Mouse (Mus musculus) layer of hippocampus, adult 18-20 months (tissue): ENCODE data around the gene Taf12. TPM values are rescaled to one million over a fixed set of nuclear protein-coding genes. Genes with fewer than 3 reads are reported as not detected.

Experiments
- DNase-seq, 2 experiments: peaks; one replicate each; pipeline ENCODE4 v3.0.0; 2022; ENCODE audit warnings: low spot score in 2 of 2
- total RNA-seq, 2 experiments: library from RNA; stranded (reverse); gene quantifications; 2 replicates each; pipeline ENCODE4 v1.2.3; 2021

The Taf12 gene
- total RNA-seq, 2 experiments from 2014 or later = 25.1 to 26.7 TPM

DNA sequence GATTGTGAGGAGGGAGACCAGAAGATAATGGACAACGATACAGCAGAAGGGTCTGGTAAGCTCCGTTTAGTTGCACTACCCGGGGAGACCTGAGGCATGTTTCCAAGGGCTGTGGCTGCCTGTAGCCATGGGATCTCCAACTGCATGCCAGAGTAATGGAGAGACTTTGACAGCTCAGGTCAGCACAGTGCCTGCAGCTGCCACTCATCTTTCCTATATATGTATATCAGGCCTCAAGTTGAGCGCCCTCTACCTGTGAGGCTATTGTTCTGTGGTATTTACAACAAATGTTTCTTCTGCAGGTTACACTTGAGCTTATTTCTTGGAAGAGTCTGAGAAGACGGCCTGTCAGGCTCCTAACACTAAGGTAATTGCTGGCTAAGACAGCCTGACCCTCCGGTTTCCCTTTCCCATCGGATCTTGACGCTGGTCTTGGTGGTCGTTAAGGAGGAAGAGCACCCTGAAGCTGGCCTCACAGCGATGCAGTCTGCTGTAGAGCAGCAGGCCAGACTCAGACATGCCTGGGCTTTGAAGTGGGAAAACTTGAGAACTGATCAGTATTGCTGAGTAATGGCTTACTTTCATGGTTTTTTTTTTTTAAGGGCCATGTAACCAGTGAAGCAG, 35.8 kb downstream of the Taf12 start:
- DNase-seq = peak in 1 of 2 experiments; percentile 53

DNA sequence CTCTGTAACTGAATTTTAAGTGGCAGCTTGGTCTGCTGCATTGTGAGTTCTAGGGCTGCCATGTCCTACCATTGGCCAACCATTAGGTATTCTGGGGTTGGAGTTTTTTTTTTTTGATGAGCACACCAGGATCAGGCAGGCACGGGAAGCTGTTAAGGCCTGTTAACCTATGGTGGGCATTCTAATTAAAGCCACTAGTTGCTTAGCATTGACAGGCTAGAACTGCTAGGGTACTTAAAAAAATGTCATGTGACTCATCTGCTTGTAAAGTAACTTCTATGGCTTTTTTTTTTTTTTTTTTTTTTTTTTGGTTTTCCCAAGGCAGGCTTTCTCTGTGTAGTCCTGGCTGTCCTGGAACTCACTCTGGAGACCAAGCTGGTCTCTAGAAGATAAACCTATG, 37.0 kb downstream of the Taf12 start:
- no peak for DNase-seq

DNA sequence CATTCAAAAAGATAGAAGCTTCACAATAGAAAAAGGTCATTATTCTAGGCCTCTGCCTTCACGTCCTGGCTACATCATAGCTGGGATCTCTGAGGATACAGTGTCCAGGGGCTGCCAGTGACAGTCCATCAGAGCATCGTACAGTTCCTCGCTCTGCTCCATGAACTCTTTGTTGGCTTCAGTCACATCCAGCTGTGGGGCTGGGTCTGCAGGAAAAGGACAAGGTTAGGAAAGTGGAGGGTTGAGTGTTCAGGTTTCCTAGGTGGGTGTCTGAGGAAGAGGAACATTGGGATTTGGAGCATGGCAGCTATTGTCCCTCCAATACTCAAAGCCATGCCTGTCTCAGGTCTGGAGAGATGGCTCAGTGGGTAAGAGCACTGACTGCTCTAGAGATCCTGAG, 37.6 kb downstream of the Taf12 start:
- DNase-seq = no peak

DNA sequence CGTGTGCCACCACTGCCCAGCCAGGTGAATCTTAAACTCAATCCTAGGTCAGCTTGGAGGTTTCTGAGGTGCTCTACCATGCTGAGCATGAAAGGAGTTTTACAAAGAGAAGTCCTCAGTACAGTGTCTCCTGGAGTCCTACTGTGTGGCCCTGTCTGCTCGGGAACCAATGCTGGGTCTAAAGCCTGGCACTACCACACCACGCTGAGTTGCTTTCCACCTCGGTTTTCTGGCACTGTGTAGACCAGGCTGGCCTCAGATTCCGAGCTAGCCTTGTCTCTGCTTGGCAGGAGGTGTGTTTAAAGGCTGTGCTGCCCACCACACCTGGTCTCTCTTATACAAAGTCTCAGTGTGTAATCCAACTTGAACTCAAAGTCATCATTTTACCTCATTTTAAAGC, 38.5 kb downstream of the Taf12 start:
- DNase-seq = no peak

DNA sequence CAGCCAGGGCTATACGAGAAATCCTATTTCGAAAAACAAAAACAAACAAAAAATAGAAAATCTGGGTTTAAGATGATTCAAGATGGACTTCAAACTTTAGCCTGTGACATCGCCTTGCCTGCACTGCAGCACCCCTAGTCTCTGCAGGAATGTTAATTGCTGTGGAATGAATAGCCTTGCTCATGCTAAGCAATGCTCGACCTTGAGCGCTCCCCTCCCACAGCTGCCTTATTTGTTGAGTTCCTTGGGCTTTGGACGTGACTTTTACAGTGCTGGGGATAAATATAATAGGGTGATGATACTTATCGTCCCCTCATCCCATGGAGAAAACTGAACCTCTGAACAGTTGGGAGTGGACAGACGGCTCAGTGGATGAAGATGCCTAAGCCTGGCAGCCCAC, 41.5 kb downstream of the Taf12 start:
- no peak for DNase-seq

DNA sequence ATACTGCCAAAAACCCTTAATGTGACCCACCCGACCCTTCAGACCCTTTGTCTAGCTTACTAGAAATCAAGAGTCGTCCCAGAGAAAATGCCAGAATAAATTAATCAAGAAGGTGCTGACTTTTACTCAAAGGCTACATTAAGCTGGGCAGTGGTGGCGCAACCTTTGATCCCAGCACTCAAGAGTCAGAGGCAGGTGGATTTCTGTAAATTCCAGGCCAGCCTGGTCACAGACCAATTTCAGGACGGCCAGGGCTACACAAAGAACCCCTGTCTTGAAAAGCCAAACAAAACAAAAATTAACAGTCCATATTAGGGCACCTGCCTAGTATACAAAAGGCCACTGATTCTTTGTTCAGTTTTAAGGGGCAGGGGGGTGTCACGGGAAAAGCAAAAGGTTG, 52.3 kb downstream of the Taf12 start:
- no peak for DNase-seq

DNA sequence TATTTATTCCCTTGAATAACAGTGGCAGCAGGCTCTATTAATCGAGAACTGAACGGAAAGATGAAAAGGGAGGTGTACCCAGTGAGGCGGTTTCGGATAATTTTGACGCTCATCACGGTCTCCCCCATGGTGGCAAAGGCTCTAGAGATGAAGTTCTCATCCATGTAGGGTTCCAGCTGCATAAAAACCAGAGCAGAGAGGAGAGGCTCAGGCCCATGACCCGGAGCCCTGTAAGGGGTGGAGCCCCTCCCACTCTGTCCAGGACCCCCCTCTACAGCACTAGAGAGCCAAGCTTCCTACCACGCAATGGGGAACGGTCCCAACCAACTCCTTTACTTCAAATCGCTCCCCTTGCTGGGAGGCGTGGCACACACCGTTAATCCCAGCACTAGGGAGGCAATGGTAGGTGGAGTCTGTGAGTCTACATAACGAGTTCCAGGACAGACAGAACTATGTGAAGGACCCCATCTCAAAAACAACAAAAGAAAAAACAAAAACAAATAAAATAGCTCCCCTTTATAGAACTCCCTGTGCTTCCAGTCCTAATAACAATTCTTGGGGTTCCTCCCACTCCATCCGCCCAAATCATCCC, 54.3 kb downstream of the Taf12 start:
- DNase-seq = no peak

DNA sequence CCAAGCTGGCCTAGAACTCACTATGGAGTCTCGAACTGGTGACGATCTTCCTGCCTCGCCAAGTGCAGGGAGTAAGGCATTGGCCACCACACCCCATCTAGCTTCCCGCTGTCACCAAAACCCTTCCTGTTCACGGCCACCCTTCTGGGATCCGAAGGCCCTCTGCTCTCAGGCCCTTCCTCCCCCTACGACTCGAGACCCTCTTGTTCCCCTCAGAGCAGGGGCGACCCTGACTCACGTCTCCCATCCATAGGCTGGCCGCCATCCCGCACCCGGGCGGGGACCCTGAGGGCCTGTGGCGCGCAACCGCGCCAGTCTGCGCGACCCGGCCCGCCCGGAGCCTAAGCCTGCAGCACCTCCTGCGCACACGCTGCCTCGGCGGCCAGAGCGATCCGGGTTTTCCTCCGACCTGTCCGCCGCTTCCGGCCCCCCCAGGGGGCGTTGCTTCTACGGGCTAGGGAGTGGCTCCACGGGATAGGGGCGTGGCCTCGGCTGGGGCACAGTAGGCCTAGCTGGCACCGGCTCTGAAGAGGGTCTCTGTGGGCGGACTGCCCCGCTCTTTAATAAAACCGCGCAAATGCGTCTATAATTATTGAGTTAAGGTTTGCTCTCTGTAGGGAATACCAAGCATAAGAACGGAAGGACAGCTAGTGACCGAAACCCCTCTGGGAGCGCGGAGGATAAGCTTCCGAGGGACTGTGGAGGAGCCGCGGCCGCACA, 55.1 kb downstream of the Taf12 start, which contains the start of gene Trnau1ap:
TSS of gene Trnau1ap (minus strand) at position 424 of the 720 bp plus-strand sequence.
- DNase-seq = peak; percentile 65 to 81

DNA sequence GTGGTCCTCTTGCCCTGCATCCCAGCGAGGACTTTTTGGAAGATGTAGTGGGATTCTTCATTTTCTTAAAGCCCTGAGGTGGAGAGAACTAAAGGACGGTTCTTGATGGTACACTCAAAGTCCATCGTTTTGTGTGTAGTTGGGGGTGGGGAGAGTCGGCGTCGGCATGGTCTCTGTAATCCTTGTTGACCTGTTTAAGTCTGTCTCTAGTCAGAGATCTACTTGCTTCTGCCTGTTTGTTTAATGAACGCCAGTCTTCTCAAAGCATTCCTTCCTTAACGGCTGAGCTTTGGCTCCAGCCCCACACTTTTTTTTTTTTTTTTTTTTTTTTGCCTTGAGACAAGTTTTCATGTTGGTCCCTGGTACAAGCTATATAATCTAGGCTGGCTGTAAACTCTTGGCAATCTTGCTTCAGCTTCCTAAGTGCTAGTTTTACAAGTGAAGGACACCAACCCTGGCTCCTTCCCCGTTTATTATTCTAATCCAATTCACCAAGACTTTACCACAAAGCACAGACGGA, 55.7 kb downstream of the Taf12 start:
- DNase-seq = no peak

DNA sequence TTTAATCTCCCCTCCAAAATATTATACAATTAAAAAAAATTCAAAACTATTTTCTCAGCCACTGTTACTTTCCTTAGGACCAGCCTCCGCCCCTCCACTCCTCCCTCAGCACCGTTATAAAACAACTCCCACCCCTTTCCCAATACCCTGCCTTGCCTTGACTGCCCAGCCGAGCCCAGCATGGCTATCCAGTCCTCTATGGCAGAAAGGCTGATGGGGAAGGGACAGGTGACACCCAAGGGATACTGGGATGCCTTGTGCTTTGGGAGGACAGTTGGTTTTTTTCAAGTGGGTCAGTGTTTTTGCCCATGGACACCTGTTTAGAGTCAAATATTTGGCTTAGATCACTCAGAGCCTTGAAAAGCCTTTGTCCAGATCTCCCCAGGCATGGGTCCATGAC, 57.8 kb downstream of the Taf12 start:
- DNase-seq = no peak

DNA sequence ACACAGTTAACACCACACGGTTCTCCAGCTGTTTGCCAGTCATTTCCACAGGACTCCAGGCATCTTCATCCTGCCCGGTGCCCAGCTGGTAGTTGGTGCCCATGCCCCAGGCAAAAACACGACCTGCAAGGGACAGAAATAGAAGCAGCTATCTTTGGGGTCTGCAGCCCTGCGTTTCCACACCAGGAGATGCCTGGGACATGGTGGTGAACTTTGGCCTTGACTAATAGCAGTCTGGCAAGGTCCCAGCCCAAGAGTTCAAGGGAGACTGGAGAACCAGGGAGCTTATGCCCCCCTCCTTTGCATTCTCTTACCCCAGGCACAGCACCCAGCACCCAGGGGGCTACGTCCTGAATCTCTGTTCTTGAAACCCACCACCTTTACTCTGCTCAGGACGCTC, 58.7 kb downstream of the Taf12 start:
- no peak for DNase-seq

DNA sequence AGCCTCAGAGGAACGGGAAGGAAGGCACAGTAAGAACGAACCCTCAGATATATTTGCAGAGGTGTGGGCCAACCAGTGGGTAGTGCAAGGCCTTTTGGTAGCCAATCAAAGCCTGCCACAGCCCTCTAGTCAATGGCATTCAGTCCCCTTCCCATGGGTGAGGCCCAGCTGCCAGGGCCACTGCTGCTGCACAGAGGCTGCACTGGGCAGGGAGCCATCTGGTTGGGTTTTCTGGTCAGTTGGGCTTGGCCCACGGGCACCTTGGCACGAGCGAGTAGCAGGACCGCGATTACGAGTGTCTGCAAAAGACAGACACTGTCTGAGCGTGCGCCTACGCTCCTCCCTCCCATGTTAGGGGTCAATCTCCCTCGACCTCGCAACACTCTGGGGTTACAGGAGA, 64.8 kb downstream of the Taf12 start:
- peak in 1 of 2 experiments; percentile 40 for DNase-seq

DNA sequence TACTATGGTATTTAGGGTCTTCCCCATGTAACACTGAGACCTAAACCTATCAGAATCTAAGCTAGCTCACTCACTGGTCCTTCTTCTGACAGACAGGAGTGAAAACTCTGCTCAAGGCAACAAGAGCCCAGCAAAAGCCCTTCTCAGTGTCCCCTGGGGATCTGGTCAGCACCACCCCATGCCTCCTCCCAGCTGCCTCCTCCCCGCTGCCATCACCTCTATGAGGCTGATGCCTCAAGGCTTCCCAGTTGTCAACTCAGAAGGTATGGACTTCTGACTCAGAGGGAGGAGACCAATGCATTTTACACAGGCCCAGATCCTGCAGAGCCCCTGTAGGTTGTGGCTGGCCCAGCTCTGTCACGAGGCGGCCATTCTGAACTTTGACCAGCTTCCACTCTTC, 67.3 kb downstream of the Taf12 start:
- no peak for DNase-seq

DNA sequence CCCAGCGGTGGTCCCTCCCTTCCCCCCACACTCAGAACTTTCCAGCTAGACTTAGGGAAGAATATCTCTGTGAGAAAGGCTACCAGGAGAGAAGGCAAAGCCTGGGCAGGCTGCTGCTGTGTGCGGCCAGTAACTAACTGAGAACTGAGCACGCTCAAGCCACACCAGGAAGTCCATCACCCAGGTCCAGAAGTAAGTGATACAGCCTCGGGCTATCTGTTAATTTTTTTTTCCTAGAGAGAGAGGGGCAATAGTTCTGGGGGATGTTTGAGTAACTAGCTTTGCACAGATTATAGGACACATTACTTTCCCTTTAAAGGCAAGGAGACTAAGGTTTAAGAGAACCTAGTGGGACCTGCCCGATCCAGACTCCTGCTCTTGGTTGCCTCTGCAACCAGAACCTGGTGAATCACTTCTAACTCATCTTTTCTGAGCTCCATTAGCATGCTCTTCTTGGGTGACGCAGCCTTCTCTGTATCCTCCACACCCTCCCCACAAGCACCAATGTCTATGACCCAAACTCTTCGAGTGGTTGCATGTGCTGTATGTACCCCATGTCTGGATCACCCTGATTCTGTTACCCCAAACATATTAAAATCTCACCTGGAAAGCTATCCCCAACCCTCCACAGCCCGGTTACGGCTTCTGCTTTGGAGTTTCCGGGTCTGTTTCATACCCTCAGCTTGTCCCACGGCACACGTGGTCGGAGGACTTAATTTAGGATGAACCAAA, 70.4 kb downstream of the Taf12 start:
- no peak for DNase-seq

Other genes starting within 250 kb of the Taf12 start
- not detected for gene Gm10300, start 199.7 kb upstream of the Taf12 start, total RNA-seq
- 10 to 100 TPM; 16.2 to 20.8 TPM for gene Epb41, start 199.1 kb upstream of the Taf12 start, total RNA-seq
- 10 to 100 TPM; 11.3 to 12.2 TPM for gene Oprd1, start 129.9 kb upstream of the Taf12 start, total RNA-seq
- gene Ythdf2, start 62.1 kb upstream of the Taf12 start, total RNA-seq = 10 to 100 TPM; 48.5 to 48.6 TPM
- 10 to 100 TPM; 21.4 to 23.4 TPM for gene Gmeb1, start 12.8 kb upstream of the Taf12 start, total RNA-seq
- gene Rab42, start 29.0 kb downstream of the Taf12 start, total RNA-seq = 1 to 10 TPM; 1.2 to 2.5 TPM
- 10 to 100 TPM; 21.9 to 22.0 TPM for gene Trnau1ap, start 55.2 kb downstream of the Taf12 start, total RNA-seq
- gene Rcc1, start 79.2 kb downstream of the Taf12 start, total RNA-seq = 10 to 100 TPM in 1 of 2 experiments, 1 to 10 TPM in 1; 9.8 to 12.3 TPM
- 10 to 100 TPM; 10.7 to 12.4 TPM for gene Phactr4, start 148.1 kb downstream of the Taf12 start, total RNA-seq
- 1 to 10 TPM; 7.9 to 9.7 TPM for gene Med18, start 189.5 kb downstream of the Taf12 start, total RNA-seq
- gene Sesn2, start 236.1 kb downstream of the Taf12 start, total RNA-seq = 10 to 100 TPM; 14.4 to 16.8 TPM